Mouse (Mus musculus): Measurements from ENCODE around the gene Gm11639. TPM values are rescaled to one million over a fixed set of nuclear protein-coding genes. Genes with fewer than 3 reads are reported as not detected.

Gm11639 gene
- total RNA-seq, 4 experiments from 2014 or later: 0.03 TPM

GRCm38 (mm10) chr11:105156748-105157267 lies 471.3 kb downstream of the Gm11639 start:
- DNase-seq: no peak

GRCm38 (mm10) chr11:105158047-105158446 lies 472.5 kb downstream of the Gm11639 start:
- no peak for DNase-seq

GRCm38 (mm10) chr11:105159673-105160360 lies 474.3 kb downstream of the Gm11639 start:
- DNase-seq: no peak

GRCm38 (mm10) chr11:105161411-105161810 lies 475.9 kb downstream of the Gm11639 start:
- DNase-seq: no peak

GRCm38 (mm10) chr11:105164516-105165510 lies 479.3 kb downstream of the Gm11639 start:
- no peak for DNase-seq

- DNase-seq: no peak
Measured at GRCm38 (mm10) chr11:105166780-105167179, 481.3 kb downstream of the Gm11639 start.

Other genes starting within 250 kb of the Gm11639 start
- gene Kansl1, start 216.8 kb upstream of the Gm11639 start, total RNA-seq (2022): 10 to 100 TPM; 49.5 to 71.3 (median 64.1) TPM
- gene Cdc27, start 135.1 kb upstream of the Gm11639 start, total RNA-seq (2022): 10 to 100 TPM; 50.9 to 86.8 (median 73.9) TPM
- gene Myl4, start 135.0 kb upstream of the Gm11639 start, total RNA-seq (2022): 1 to 10 TPM; 1.6 to 3.8 (median 2.6) TPM
- 10 to 100 TPM in 1 of 4 experiments, 1 to 10 TPM in 3; 6.2 to 11.5 (median 7.9) TPM for gene Itgb3, start 77.7 kb upstream of the Gm11639 start, total RNA-seq (2022)

Data from adrenal gland, adult 8-10 months (tissue).